Mouse (Mus musculus) megakaryocyte, embryonic 14.5 days (primary cell): ENCODE measurements around the gene Gramd1a.

Experiments used
- FLI1 ChIP-seq: IDR thresholded peaks from 2 replicates; pipeline ENCODE4 v1.6.1; 2012; ENCODE audit warnings: low read length, inconsistent platforms, mixed read lengths
- GATA1 ChIP-seq: IDR thresholded peaks from 3 replicates; pipeline ENCODE4 v1.6.1; 2012; ENCODE audit warnings: mixed read lengths, low read length, inconsistent platforms, borderline replicate concordance

DNA sequence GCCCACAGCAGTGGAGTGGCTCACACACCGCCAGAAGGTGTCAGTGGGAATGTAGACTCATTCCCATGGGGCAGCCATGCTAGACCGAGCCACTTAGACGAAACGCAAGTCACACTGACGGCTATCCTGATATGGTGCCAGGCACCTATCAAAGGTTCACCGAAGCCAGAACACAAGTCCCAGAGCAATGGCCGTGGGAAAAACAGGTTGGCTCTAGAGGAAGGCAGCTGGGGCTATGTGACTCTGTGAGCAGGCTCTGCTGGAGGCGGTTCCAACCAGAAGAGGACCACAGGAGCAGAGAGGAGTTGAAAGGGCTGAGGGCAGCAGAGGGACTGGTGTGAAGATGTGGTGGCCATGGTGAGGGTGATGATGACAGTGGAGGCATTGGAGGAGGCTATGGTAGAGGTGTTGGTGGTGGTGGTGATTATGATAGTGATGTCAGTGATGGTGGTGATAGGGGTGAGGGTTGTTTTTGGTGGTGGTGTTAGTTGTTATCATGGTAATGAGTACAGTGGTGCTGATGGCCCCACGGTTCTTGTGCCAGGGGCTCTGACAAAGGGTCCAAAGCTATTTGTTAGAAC, 69.4 kb downstream of the Gramd1a start:
- TF ChIP-seq GATA1 (no peak), FLI1 (no peak)
